Mouse (Mus musculus): ENCODE data around the gene Slc31a2.

- no peak for TF ChIP-seq POLR2A (IDR thresholded peaks at IDR 0.05; ENCODE audit: low read depth, low read length)
- no peak for TF ChIP-seq ZNF384 (IDR thresholded peaks at IDR 0.05; ENCODE audit: low read depth, low read length)
- TF ChIP-seq POLR2AphosphoS2 (IDR thresholded peaks at IDR 0.05; ENCODE audit: low read depth, low read length), result no peak
- no peak for TF ChIP-seq CTCF (conservative IDR thresholded peaks at IDR 0.05 in 1 of 2, IDR thresholded peaks at IDR 0.05 in 1 of 2; ENCODE audit: low read depth in 2 of 2, low read length in 2 of 2)
- TF ChIP-seq IRF4 (IDR thresholded peaks at IDR 0.05; ENCODE audit: low read depth, low read length), result no peak
- no peak for TF ChIP-seq UBTF (IDR thresholded peaks at IDR 0.05; ENCODE audit: low read depth, low read length)
These were observed 12.6 kb downstream of the Slc31a2 start for GRCm38 (mm10) chr4:62274841-62275536.
